Mouse (Mus musculus): ENCODE results near the gene Zdhhc7. TPM values are rescaled to one million over a fixed set of nuclear protein-coding genes. Genes with fewer than 3 reads are reported as not detected.

Zdhhc7 gene
- polyA plus RNA-seq, 1 experiment from 2014 or later = 30.4 TPM

DNA sequence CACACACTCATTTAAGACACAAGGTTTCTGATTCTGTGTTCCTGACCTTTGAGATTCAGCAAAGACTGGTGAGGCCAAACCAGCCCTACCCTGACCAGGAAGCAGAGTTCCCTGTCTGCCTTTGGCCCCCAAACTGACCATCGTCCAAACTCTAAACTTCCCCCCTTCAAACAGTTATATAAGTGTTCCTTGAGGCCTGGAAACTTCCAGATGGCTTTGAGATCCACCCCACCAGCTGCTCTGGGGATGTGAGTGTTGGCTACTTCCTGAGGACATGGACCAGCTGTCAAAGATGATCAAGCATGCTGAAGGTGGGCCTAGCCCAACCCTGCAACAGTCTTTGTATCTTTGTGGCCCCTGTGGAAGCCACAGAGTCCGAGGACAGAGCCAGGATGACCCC lies 44.2 kb downstream of the Zdhhc7 start:
- Histone ChIP-seq H3K4me3 (replicated peaks) (no peak overlapping the region), H3K9me3 (no peaks in the 10 kb centered on the region), H3K4me1 (no peaks in the 10 kb centered on the region), H3K36me3 (replicated peaks) (no peaks in the 10 kb centered on the region), H3K27ac (no peak overlapping the region), H3K9ac (no peak overlapping the region), H3K4me2 (no peak overlapping the region), H3K27me3 (no peaks in the 10 kb centered on the region)
- no peak for ATAC-seq (ENCODE audit: low FRiP score)
- WGBS = 79% methylated on average over 2 of the region's 2 CpGs

DNA sequence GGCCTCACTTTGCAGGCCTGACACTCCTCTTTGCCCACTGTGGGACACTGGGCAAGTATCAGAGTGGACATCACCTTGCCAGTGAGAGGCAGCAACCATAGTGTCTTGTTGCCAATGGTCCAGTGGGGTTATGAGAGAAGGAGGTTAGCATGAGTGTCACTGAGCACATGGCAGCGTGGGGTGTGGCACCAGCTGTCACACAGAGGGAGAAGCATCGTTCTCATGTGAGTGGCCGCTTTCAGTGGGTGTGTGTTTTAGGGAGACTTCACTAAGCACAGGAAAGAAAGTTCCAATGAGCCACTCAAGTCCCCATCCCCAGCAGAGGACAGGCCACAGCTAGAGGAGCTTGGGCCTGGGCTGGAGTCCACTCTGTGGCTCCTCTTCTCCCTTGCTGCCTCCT lies 46.4 kb downstream of the Zdhhc7 start:
- H3K4me2 ChIP-seq = no peak overlapping the region
- H3K4me1 ChIP-seq = no peaks in the 10 kb centered on the region
- H3K27me3 ChIP-seq = no peaks in the 10 kb centered on the region
- no peaks in the 10 kb centered on the region for H3K36me3 ChIP-seq (replicated peaks)
- 83% methylated on average over 3 of the region's 3 CpGs for WGBS
- ATAC-seq (ENCODE audit: low FRiP score) = no peak
- H3K27ac ChIP-seq = no peak overlapping the region
- no peaks in the 10 kb centered on the region for H3K9me3 ChIP-seq
- H3K4me3 ChIP-seq (replicated peaks) = no peak overlapping the region
- H3K9ac ChIP-seq = no peak overlapping the region

DNA sequence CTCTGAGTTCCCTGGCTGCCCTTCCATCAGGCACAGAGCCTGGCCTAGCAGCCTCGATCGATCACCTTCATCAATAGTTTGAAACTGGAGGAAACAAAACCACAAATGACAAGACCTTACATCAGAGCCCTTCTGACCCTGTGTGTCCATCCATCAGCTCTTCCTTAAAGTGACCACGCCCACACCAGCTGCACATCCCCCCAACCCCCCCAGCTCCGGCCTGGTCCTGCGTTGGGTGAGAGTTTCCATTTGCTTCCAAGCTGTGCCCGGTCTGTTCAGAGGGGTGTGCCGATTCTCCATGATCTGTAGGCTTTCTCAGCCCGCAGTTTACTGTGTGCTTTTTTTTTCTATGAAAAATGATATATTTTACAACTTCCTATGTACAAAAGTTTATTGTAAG lies 49.0 kb downstream of the Zdhhc7 start:
- no peak overlapping the region for H3K27ac ChIP-seq
- H3K27me3 ChIP-seq = no peaks in the 10 kb centered on the region
- H3K36me3 ChIP-seq (replicated peaks) = no peaks in the 10 kb centered on the region
- H3K4me2 ChIP-seq = no peak overlapping the region
- H3K9me3 ChIP-seq = no peaks in the 10 kb centered on the region
- H3K9ac ChIP-seq = no peak overlapping the region
- no peaks in the 10 kb centered on the region for H3K4me1 ChIP-seq
- WGBS = 86% methylated on average over 8 of the region's 8 CpGs
- ATAC-seq (ENCODE audit: low FRiP score) = no peak
- H3K4me3 ChIP-seq (replicated peaks) = no peak overlapping the region

DNA sequence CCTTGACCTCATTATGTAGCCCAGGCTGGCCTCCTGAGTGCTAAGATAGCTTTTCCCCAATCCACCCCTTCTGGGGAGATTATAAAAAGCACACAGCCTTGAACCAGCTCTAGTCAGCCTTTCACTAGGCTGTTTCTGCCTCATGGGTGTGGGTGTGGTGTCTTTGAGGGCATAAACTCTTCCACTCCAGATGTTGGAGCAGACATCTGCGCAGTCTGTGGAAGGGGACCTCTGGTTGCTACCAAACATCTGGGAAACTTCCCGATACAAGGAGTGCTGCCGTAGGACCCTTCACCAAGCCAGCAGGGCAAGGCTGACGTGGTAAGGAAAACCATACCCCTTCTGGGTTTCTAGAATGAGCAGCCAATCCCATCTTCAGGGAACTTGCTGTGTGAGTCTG lies 49.4 kb downstream of the Zdhhc7 start:
- ATAC-seq (ENCODE audit: low FRiP score) = no peak
- Histone ChIP-seq H3K9ac (no peak overlapping the region), H3K9me3 (no peaks in the 10 kb centered on the region), H3K4me3 (replicated peaks) (no peak overlapping the region), H3K27ac (no peak overlapping the region), H3K27me3 (no peaks in the 10 kb centered on the region), H3K4me2 (no peak overlapping the region), H3K36me3 (replicated peaks) (no peaks in the 10 kb centered on the region), H3K4me1 (no peaks in the 10 kb centered on the region)
- WGBS = 91% methylated on average over 4 of the region's 4 CpGs

DNA sequence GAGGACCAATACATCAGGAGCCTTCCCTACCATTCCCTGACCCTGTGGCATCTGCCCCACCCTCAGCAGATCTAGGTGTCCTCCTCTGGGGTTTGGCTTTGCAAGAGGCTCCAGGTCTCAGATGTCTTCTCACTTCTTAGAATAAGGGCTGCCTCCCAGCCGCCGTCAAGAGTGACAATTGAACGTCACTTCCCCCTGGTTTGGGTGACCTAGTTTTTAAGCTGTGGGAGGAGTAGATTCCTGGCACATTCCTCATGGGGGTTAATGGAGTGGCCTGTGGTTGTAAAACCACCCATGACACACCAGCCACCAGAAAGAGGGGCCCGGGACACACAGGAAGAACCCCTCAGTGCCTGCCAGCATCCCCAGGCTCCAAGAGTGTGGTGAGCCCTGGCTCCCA lies 50.3 kb downstream of the Zdhhc7 start:
- H3K4me3 ChIP-seq (replicated peaks) = no peak overlapping the region
- 91% methylated on average over 4 of the region's 4 CpGs for WGBS
- ATAC-seq (ENCODE audit: low FRiP score) = no peak
- H3K9ac ChIP-seq = no peak overlapping the region
- no peaks in the 10 kb centered on the region for H3K27me3 ChIP-seq
- no peak overlapping the region for H3K4me2 ChIP-seq
- no peaks in the 10 kb centered on the region for H3K9me3 ChIP-seq
- no peaks in the 10 kb centered on the region for H3K36me3 ChIP-seq (replicated peaks)
- no peak overlapping the region for H3K27ac ChIP-seq
- peaks cover 4% of the 10 kb centered on the region for H3K4me1 ChIP-seq

DNA sequence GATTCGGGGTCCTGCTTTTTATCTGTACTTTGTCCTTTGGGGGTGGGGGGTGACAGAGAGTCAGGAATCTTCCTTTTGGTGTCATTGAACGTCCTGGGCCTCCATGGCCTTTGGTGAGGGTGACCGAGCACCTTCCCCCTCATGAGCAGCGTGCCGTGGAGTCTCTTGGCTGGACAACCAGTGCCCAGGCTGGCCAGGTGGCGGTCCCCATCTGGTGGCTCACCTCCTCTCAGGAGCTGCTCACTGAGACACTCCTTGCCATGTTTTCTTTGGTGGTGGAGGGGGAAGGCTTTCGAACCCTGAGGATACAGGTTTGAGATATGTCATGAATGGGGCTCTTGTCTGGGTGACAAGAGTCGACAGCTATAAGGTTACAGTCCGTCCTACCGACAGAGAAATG lies 50.9 kb downstream of the Zdhhc7 start:
- Histone ChIP-seq H3K9ac (no peak overlapping the region), H3K4me1 (peaks cover 4% of the 10 kb centered on the region), H3K27me3 (no peaks in the 10 kb centered on the region), H3K9me3 (no peaks in the 10 kb centered on the region), H3K4me3 (replicated peaks) (no peak overlapping the region), H3K27ac (no peak overlapping the region), H3K4me2 (no peak overlapping the region), H3K36me3 (replicated peaks) (no peaks in the 10 kb centered on the region)
- no peak for ATAC-seq (ENCODE audit: low FRiP score)
- 84% methylated on average over 10 of the region's 10 CpGs for WGBS

DNA sequence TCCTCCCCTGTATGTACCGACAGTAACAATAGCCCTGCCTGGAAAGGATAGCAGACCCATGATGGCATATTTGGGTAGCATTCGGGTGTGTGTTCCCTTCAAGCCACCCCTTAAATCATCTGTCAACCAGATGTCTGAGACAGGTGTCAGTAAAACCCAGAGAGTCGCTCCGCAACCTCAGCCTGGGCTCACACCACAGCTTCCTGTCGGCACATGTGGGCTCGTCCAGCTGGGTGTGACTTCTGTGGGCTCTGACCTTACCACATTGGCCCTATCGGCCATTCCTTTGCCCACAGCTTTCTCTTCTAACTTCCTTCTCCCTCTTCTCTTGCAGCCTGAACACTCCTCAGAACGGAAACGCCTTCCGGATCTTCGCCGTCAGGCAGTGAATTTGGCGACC lies 51.3 kb downstream of the Zdhhc7 start:
- WGBS = 87% methylated on average over 13 of the region's 13 CpGs
- no peaks in the 10 kb centered on the region for H3K27me3 ChIP-seq
- no peak overlapping the region for H3K9ac ChIP-seq
- H3K9me3 ChIP-seq = no peaks in the 10 kb centered on the region
- no peak overlapping the region for H3K4me2 ChIP-seq
- no peak for ATAC-seq (ENCODE audit: low FRiP score)
- H3K4me3 ChIP-seq (replicated peaks) = no peak overlapping the region
- peaks cover 4% of the 10 kb centered on the region for H3K4me1 ChIP-seq
- H3K36me3 ChIP-seq (replicated peaks) = no peaks in the 10 kb centered on the region
- no peak overlapping the region for H3K27ac ChIP-seq

DNA sequence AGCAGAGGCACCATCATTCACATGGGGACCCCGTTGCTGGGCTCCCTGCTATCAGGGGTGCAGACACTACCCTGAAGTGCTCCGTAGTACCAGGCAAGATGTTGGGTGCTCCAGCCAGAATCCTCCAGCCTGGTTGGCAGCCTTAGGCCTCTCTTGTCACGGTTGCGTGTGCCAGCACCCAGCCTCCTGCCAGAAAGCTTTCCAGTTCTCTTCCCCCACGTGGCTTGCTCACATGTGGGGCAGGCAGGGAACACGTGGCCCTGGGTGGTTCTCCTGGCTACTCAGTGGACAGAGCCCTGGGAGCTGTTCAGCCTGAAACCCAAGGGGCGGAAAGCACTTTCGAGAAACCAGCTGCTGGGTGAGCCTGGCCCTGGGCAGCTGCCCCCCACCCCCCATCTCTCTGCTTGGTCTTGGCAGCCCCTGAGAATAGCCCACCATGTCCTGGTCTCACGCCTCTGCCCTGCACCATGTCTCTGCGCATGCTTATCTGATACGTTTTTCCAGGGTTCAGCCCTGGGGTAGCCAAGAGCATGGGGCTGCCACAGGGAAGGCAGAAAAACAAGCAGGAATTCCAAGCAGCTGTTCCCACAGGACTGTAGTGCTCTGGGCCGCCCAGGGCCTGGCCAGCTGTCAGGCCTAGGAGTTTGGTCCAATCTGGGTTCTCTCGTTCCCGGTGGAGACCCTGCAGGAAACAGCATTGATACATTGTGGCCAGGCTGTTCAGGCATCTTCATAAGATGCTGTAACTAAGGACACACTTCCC lies 54.8 kb downstream of the Zdhhc7 start:
- H3K9ac ChIP-seq = no peak overlapping the region
- H3K36me3 ChIP-seq (replicated peaks) = no peaks in the 10 kb centered on the region
- no peak overlapping the region for H3K4me3 ChIP-seq (replicated peaks)
- peaks cover 4% of the 10 kb centered on the region for H3K4me1 ChIP-seq
- H3K9me3 ChIP-seq = no peaks in the 10 kb centered on the region
- no peak for ATAC-seq (ENCODE audit: low FRiP score)
- 79% methylated on average over 14 of the region's 14 CpGs for WGBS
- H3K27ac ChIP-seq = no peak overlapping the region
- H3K27me3 ChIP-seq = no peaks in the 10 kb centered on the region
- no peak overlapping the region for H3K4me2 ChIP-seq

DNA sequence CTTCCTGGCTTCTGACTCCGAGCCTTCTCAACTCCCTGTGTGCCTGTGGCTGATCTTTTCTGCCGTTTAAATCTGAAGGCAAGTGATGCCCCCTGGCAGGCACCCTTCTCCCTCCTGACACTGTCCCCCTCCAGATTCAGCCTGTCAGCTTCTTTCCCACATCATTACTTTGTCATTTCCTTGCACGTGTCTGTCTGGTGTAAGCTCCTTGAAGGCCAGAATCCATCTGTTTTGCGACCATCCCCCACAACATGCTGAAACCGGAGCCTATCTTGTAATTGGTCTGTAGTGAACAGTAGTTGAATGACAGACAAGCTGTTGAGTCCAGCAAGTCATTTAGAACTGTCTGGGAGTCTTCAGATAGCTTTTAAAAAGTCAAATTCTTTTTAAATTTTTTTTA lies 55.8 kb downstream of the Zdhhc7 start:
- H3K4me1 ChIP-seq = peaks cover 4% of the 10 kb centered on the region
- 72% methylated on average over 5 of the region's 5 CpGs for WGBS
- no peaks in the 10 kb centered on the region for H3K27me3 ChIP-seq
- no peak overlapping the region for H3K27ac ChIP-seq
- H3K4me3 ChIP-seq (replicated peaks) = no peak overlapping the region
- no peaks in the 10 kb centered on the region for H3K9me3 ChIP-seq
- no peak overlapping the region for H3K9ac ChIP-seq
- no peak for ATAC-seq (ENCODE audit: low FRiP score)
- H3K4me2 ChIP-seq = no peak overlapping the region
- H3K36me3 ChIP-seq (replicated peaks) = no peaks in the 10 kb centered on the region

DNA sequence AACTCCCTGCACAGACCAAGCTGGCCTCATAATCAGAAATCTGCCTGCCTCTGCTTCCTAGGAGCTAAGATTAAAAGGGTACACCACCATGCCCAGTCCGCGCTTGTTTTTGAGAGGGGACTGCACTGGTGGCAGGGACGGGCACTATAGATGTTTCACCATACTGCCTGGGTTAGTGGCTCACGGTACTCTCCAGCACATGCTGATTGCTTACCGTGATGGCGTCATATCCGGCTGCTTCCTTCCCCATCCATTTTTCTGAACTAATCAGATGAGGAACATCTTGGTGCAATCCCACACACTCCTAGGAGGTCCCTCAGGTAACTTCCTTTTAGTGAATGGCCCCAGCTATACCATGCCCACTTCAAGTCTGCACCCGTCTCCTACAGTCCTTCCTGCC lies 56.4 kb downstream of the Zdhhc7 start:
- H3K36me3 ChIP-seq (replicated peaks) = no peaks in the 10 kb centered on the region
- H3K27me3 ChIP-seq = no peaks in the 10 kb centered on the region
- H3K4me1 ChIP-seq = peaks cover 4% of the 10 kb centered on the region
- H3K4me2 ChIP-seq = no peak overlapping the region
- ATAC-seq (ENCODE audit: low FRiP score) = no peak
- 83% methylated on average over 8 of the region's 8 CpGs for WGBS
- H3K9ac ChIP-seq = no peak overlapping the region
- no peak overlapping the region for H3K4me3 ChIP-seq (replicated peaks)
- H3K9me3 ChIP-seq = no peaks in the 10 kb centered on the region
- no peak overlapping the region for H3K27ac ChIP-seq

DNA sequence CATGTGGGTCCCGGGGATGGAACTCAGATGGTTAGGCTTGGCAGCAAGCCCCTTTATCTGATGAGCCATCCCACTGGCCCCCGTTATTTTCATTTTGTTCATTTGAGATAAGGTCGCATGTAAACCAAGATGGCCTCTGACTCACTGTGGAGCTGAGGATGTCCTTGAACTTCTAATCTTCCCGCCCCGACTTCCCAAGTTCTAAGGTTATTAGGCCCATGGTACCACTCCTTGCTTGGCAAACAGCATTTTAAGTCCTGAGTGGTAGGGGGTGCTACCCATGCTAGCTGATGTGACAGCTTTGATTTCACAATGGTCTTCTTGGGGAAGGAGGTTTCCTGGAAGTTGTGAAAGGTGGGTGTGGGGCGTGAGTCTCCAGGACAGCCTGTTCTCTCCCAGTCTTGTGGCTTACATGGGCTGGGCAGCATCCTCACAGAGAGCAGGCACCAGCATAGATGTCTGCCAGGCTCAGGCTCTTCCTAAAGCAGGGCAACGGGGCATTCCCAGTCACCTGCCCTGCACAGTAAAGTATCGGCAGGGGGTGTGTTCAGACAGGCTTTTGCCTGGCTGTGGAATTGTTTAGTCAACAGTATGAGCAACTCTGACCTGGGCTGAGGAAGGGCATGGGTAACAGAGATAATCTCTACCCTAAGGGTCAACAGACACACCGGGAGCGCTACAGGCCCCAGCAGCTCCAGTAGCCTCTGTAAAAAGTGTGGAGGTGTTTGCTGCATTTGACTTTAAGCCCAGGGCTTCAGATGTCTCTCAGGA lies 58.6 kb downstream of the Zdhhc7 start:
- Histone ChIP-seq H3K9me3 (no peaks in the 10 kb centered on the region), H3K27me3 (no peaks in the 10 kb centered on the region), H3K4me2 (no peak overlapping the region), H3K36me3 (replicated peaks) (no peaks in the 10 kb centered on the region), H3K9ac (no peak overlapping the region), H3K4me3 (replicated peaks) (no peak overlapping the region), H3K4me1 (peaks cover 4% of the 10 kb centered on the region), H3K27ac (no peak overlapping the region)
- 79% methylated on average over 10 of the region's 10 CpGs for WGBS
- no peak for ATAC-seq (ENCODE audit: low FRiP score)

DNA sequence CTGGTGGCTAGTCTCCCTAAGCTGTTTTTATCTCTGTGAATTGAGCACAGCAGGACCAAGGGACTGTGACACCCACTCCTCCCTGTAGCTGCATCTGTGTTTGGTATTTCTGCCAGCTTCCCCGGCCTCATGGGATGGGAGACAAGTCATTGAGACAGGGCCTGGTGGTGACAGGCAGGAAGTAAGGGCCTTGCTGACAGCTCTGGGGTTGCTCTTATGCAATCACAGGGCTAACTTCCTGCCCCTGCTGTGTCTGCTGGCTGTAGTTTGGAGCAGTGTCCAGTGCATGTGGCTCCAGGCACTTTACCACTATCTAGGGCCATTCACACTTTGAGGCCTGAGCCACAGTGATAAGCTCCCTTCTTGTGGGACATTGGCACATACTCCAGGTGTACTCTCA lies 60.4 kb downstream of the Zdhhc7 start:
- Histone ChIP-seq H3K4me3 (replicated peaks) (no peak overlapping the region), H3K27ac (no peak overlapping the region), H3K36me3 (replicated peaks) (no peaks in the 10 kb centered on the region), H3K9me3 (no peaks in the 10 kb centered on the region), H3K27me3 (no peaks in the 10 kb centered on the region), H3K4me1 (peaks cover 4% of the 10 kb centered on the region; the same call in 1 of the 2 replicates), H3K9ac (no peak overlapping the region), H3K4me2 (no peak overlapping the region)
- WGBS = 65% methylated on average over 1 of the region's 1 CpGs
- ATAC-seq (ENCODE audit: low FRiP score) = no peak
